Mouse (Mus musculus): ENCODE data around the gene Fxyd5.

The Fxyd5 gene

DNA sequence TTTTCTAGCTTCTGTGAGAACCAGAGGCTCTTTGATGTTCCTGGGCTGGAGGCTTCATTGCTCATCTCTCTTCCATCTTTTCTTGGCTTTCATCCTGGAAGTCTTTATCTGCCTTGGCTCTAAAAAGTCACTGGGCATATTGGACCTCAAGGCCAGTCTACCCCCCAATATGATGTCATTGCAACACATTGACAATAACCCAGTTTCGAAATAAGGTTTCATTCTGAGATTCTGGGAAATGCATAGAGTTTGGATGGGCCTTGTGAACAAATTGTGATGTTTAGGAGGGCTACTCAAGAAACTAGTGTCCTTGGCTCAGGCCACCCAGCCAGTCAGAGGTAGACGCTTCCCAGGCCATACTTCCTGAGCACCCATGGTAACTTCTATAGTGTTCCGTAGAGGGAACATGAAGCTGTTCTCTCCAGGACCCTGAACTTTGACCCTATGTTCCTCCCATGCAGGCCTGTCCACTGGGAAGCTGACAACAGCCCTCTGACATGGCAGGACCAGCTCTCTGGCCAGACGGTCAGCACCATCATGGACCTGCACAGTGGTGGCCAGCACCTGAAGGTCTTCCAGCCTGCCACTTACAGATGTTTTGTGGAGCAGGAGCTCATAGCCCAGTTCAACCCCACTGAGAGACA is 53.6 kb downstream of the Fxyd5 start:
- DNase-seq (ENCODE audit: low read depth, low spot score) = no peak

- no peak for DNase-seq (ENCODE audit: low read depth, low spot score)
These were observed 56.9 kb downstream of the Fxyd5 start for GRCm38 (mm10) chr7:30985357-30985756.
